Mouse (Mus musculus) midbrain, embryonic 10.5 days (tissue): ENCODE results near the gene AI837181. TPM values are rescaled to one million over a fixed set of nuclear protein-coding genes. Genes with fewer than 3 reads are reported as not detected.
A peak's percentile ranks its signal among the peaks of the same experiment; 100 is the strongest.

Experiments
- DNase-seq: peaks from one replicate; pipeline ENCODE4 v3.0.0-alpha.2; 2017; ENCODE audit warnings: low spot score
- H3K27ac ChIP-seq: fragments of 300-500 bp; sonication (generic); replicated peaks from 2 replicates; pipeline ENCODE4 v1.5.1; 2016; ENCODE audit warnings: mild to moderate bottlenecking
- H3K27me3 ChIP-seq: fragments of 300-500 bp; sonication (generic); 2 replicates; pipeline ENCODE4 v1.6.1; 2016; ENCODE audit warnings: low read depth, mild to moderate bottlenecking; ENCODE audit not compliant: poor library complexity, severe bottlenecking
- H3K36me3 ChIP-seq: fragments of 300-500 bp; sonication (generic); 2 replicates; pipeline ENCODE4 v1.6.1; 2016; ENCODE audit warnings: mild to moderate bottlenecking, moderate library complexity
- H3K4me1 ChIP-seq: fragments of 300-500 bp; sonication (generic); 2 replicates; pipeline ENCODE4 v1.6.1; 2016
- H3K4me3 ChIP-seq: fragments of 300-500 bp; sonication (generic); 2 replicates; pipeline ENCODE4 v1.5.1; 2016; ENCODE audit warnings: mild to moderate bottlenecking, moderate library complexity
- H3K9me3 ChIP-seq: fragments of 300-500 bp; sonication (generic); replicated peaks from 2 replicates; pipeline ENCODE4 v1.6.1; 2016; ENCODE audit warnings: mild to moderate bottlenecking
- WGBS: fragments of 180-500 bp; shearing (Covaris S2); methylation state at CpG from one replicate; pipeline ENCODE4 v1.1.7; 2016; 5-methylcytosine and 5-hydroxymethylcytosine counted together
- polyA plus RNA-seq: library from polyadenylated mRNA; unstranded; fragments of >200 nt; fragmentation: Nextera tagmentation; extraction: Ambion mirVana; gene quantifications from 2 replicates; pipeline ENCODE4 v1.2.1, GENCODE M21; 2016

The AI837181 gene
- polyA plus RNA-seq, 1 experiment from 2014 or later: 45.1 TPM

- WGBS: 22% methylated on average over 16 of the region's 16 CpGs
- H3K27ac ChIP-seq: peak overlapping the region; percentile 77
- no peaks in the 10 kb centered on the region for H3K9me3 ChIP-seq
- peak overlapping the region; percentile 41 for H3K4me3 ChIP-seq
- H3K36me3 ChIP-seq: no peaks in the 10 kb centered on the region
- peak; percentile 33 for DNase-seq
- H3K27me3 ChIP-seq: no peaks in the 10 kb centered on the region
- peaks cover 16% of the 10 kb centered on the region for H3K4me1 ChIP-seq
These were observed 8.3 kb downstream of the AI837181 start for GRCm38 (mm10) chr19:5432992-5433852.

GRCm38 (mm10) chr19:5433951-5434350, 9.0 kb downstream of the AI837181 start:
- H3K4me3 ChIP-seq: peak overlapping the region; percentile 41; the same call in 1 of the 2 replicates
- 0 out of 2 replicates have a peak overlapping the region, but pooled peaks have one; percentile 77 for H3K27ac ChIP-seq
- no peak for DNase-seq

DNA sequence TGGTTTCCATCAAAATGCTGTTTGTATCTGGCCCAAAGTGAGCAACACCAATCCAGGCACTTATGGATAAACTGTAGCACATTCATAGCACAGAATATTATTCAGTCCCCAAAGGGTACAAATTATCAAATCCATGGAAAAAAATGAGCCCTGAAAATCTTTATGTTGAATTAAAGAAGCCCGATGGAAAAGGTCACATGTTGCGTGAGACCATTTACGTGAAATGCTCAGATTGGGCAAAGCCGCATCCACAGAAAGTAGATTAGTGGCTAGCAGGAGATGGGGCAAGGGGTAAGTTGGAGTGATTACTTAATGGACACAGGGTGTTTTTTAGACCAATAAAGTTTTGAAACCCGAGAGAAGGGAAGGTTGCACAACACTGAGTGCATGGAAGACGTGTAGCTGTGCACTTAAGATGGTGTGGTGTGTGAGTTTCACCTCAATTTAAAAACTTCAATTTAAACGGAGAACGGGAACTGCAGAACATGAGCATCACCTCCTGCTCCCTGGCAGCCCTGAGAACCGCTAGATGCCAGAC, 19.5 kb downstream of the AI837181 start:
- no peak overlapping the region for H3K27ac ChIP-seq
- WGBS: 72% methylated on average over 9 of the region's 9 CpGs
- peaks cover 52% of the 10 kb centered on the region for H3K27me3 ChIP-seq
- peaks cover 11% of the 10 kb centered on the region; the same call in 1 of the 2 replicates for H3K9me3 ChIP-seq
- no peaks in the 10 kb centered on the region for H3K36me3 ChIP-seq
- H3K4me1 ChIP-seq: peaks cover 22% of the 10 kb centered on the region
- no peak for DNase-seq
- H3K4me3 ChIP-seq: no peak overlapping the region

More at GRCm38 (mm10) chr19:5433951-5434350, 9.0 kb downstream of the AI837181 start:
- no peaks in the 10 kb centered on the region for H3K36me3 ChIP-seq
- H3K9me3 ChIP-seq: no peaks in the 10 kb centered on the region
- peaks cover 16% of the 10 kb centered on the region for H3K4me1 ChIP-seq
- H3K27me3 ChIP-seq: no peaks in the 10 kb centered on the region
- 71% methylated on average over 7 of the region's 7 CpGs for WGBS

GRCm38 (mm10) chr19:5444954-5445353, 20.0 kb downstream of the AI837181 start:
- peaks cover 57% of the 10 kb centered on the region for H3K27me3 ChIP-seq
- DNase-seq: no peak
- no peak overlapping the region for H3K4me3 ChIP-seq
- no peak overlapping the region for H3K27ac ChIP-seq
- H3K9me3 ChIP-seq: peaks cover 10% of the 10 kb centered on the region; the same call in 1 of the 2 replicates
- peaks cover 22% of the 10 kb centered on the region for H3K4me1 ChIP-seq
- WGBS: 48% methylated on average over 7 of the region's 7 CpGs
- no peaks in the 10 kb centered on the region for H3K36me3 ChIP-seq

GRCm38 (mm10) chr19:5445747-5446146, 20.8 kb downstream of the AI837181 start:
- WGBS: 91% methylated on average over 5 of the region's 5 CpGs
- H3K4me1 ChIP-seq: peaks cover 22% of the 10 kb centered on the region

GRCm38 (mm10) chr19:5447515-5448353, 22.8 kb downstream of the AI837181 start, which contains the start of gene Fosl1:
Fosl1 (plus strand) TSS chr19:5447547.
- Histone ChIP-seq H3K9me3 (0 out of 2 replicates have a peak, but pooled peaks cover 4% of the 10 kb centered on the region), H3K27me3 (peaks cover 78% of the 10 kb centered on the region), H3K27ac (peak within 1 kb of the TSS; percentile 46; the same call in 1 of the 2 replicates), H3K4me1 (peaks cover 22% of the 10 kb centered on the region), H3K36me3 (no peaks in the 10 kb centered on the region), H3K4me3 (peak within 1 kb of the TSS; percentile 70)
- WGBS: under 1% methylated on average over 70 of the region's 70 CpGs
- DNase-seq: peak; percentile 56

More at GRCm38 (mm10) chr19:5445747-5446146, 20.8 kb downstream of the AI837181 start:
- H3K27me3 ChIP-seq: peaks cover 65% of the 10 kb centered on the region
- 0 out of 2 replicates have a peak, but pooled peaks cover 4% of the 10 kb centered on the region for H3K9me3 ChIP-seq
- no peak for DNase-seq
- no peak overlapping the region for H3K4me3 ChIP-seq
- no peaks in the 10 kb centered on the region for H3K36me3 ChIP-seq
- no peak overlapping the region for H3K27ac ChIP-seq

DNA sequence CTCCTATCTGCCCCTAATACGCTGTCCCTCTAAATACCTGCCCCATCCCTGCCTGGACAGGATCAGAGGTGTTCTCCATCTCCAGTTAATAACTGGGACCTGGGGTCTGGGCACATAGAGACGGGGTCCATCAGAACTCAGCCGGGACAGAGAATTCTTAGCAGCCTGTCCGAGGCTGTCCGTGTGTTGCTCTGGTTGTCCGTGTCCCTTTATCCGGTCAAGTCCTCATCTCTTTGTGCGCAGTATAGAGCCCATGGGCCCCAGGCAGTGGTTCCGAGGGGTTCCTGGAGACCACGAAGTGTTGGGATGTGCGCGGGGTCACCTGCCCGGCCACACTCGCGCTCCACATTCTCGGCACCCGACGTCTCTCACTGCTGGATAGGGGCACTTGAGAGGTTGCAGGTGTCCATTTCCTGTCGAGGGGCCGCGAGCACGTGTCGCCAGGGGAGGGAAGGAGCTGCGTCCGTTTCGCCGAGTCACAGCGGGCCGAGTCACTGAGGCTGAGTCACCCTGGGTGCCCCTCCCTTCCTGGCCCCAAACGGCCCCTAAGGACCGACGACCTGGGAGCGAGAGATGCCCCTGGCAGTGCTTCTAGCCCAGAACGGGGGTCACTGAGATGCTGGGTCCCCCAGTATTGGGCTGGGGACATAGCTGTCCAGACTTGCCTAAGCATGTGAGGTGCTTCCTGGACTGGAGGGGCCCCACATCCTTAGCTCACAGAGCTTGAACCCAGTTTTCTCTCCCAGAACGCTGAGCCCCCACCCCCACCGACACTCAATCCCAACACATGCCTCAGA, 23.6 kb downstream of the AI837181 start:
- Histone ChIP-seq H3K9me3 (0 out of 2 replicates have a peak, but pooled peaks cover 4% of the 10 kb centered on the region), H3K36me3 (no peaks in the 10 kb centered on the region), H3K27ac (no peak overlapping the region), H3K4me3 (peak overlapping the region; percentile 70), H3K4me1 (peaks cover 22% of the 10 kb centered on the region), H3K27me3 (peaks cover 78% of the 10 kb centered on the region)
- DNase-seq: peak; percentile 42
- WGBS: 9% methylated on average over 36 of the region's 36 CpGs

DNA sequence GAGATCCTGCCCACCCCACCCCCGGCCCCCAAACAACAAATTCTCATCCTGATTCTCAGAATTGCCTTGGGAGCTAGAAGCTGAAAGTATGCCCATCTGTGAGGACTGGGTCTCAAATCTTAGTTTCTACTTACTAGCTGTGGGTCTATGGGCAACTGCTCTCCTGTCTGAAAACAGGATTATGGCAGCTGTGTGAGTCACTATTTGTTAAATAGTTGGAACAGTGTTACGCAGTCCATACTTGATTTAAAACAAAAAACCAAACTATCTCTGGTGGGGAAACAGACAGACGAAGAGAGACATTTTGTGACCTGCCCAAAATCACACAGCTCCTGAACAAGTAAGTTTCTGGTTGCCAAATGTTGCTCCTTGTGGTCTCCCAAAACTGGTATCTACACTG, 24.7 kb downstream of the AI837181 start:
- WGBS: 90% methylated on average over 3 of the region's 3 CpGs
- Histone ChIP-seq H3K27ac (no peak overlapping the region), H3K4me1 (peaks cover 22% of the 10 kb centered on the region), H3K36me3 (peaks cover 11% of the 10 kb centered on the region; the same call in 1 of the 2 replicates), H3K4me3 (no peak overlapping the region), H3K9me3 (0 out of 2 replicates have a peak, but pooled peaks cover 4% of the 10 kb centered on the region), H3K27me3 (peaks cover 74% of the 10 kb centered on the region)
- DNase-seq: no peak

DNA sequence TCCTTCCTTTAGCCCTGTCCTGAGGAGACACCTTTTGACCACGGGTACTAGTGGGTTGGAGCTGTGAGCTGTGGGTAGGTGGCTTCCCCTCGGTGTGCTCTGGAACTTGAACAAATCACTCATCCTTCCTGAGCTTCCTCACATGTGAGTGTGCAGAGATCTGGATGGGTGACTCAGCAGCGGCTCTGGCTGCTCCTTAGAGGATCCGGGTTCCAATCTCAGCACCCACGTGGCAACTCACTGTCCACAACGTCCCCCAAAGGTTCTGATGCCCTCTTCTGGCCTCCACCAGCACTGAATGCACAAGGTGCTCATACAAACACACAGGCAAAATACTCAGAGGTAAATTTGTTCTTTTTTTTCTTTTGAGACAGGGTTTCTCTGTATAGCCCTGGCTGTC, 26.8 kb downstream of the AI837181 start:
- Histone ChIP-seq H3K9me3 (0 out of 2 replicates have a peak, but pooled peaks cover 4% of the 10 kb centered on the region), H3K27ac (no peak overlapping the region), H3K36me3 (peaks cover 18% of the 10 kb centered on the region), H3K4me3 (no peak overlapping the region), H3K4me1 (peaks cover 40% of the 10 kb centered on the region), H3K27me3 (peaks cover 58% of the 10 kb centered on the region)
- WGBS: 83% methylated on average over 6 of the region's 6 CpGs
- DNase-seq: no peak

- Histone ChIP-seq H3K4me1 (peaks cover 41% of the 10 kb centered on the region), H3K36me3 (peaks cover 18% of the 10 kb centered on the region), H3K4me3 (peak overlapping the region; percentile 68; the same call in 1 of the 2 replicates), H3K27me3 (peaks cover 45% of the 10 kb centered on the region), H3K9me3 (no peaks in the 10 kb centered on the region), H3K27ac (no peak overlapping the region)
- WGBS: 86% methylated on average over 12 of the region's 12 CpGs
- no peak for DNase-seq
These were observed 30.1 kb downstream of the AI837181 start for GRCm38 (mm10) chr19:5455037-5455436.

- Histone ChIP-seq H3K9me3 (no peaks in the 10 kb centered on the region), H3K27ac (no peak overlapping the region), H3K4me1 (peaks cover 42% of the 10 kb centered on the region), H3K36me3 (peaks cover 18% of the 10 kb centered on the region), H3K4me3 (peak overlapping the region; percentile 68), H3K27me3 (peaks cover 40% of the 10 kb centered on the region)
- no peak for DNase-seq
- 64% methylated on average over 8 of the region's 8 CpGs for WGBS
These were observed 30.6 kb downstream of the AI837181 start for GRCm38 (mm10) chr19:5455568-5455967.
